Mouse (Mus musculus): ENCODE measurements around the gene Trim59. TPM values are rescaled to one million over a fixed set of nuclear protein-coding genes. Genes with fewer than 3 reads are reported as not detected.

Gene Trim59
- 85.6 TPM for polyA plus RNA-seq (2015; fragmentation: Illumina TruSeq; extraction: RNeasy Lipid Tissue Mini Kit (QIAGEN cat#74804); ENCODE audit: insufficient read depth, low replicate concordance)

DNA sequence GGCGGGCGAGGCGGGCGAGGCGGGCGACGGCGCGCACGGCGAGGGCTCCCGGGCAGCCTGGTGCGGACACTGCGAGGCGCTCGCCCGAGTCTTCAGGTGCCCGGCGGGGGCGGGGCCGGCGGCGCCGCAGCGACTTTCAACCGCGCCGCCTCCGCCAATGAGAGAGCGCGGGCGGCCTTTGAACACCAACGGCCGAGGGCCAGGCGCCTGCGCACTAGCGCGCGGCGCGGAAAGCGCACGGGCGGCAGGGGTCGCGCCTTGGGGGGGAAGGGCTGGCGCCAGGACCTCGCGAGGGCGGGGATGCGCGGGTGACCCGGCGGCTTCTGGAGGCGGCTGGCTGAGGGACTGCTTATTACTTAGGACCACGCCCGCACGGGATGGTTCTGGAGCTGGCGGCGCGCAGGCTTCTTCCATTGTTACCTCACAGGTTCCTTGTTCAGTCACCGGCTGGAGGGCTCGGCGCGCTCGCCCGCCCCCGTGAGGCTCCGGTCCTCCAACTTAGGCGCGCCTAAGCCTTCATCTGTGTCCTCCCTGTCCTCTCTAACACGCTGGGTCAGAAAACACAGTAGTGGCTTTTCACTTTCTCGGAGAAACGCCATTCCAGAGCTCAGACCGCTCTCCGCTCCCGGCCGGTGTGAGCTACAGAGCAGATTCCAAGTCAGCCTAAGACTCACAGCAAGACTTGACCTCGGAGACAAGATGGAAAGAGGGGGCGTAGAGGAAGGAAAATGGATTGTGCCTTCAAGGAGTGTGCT is at the start of gene Trim59:
TSS of gene Trim59 (minus strand) at position 111 of the 755 bp plus-strand sequence.

DNA sequence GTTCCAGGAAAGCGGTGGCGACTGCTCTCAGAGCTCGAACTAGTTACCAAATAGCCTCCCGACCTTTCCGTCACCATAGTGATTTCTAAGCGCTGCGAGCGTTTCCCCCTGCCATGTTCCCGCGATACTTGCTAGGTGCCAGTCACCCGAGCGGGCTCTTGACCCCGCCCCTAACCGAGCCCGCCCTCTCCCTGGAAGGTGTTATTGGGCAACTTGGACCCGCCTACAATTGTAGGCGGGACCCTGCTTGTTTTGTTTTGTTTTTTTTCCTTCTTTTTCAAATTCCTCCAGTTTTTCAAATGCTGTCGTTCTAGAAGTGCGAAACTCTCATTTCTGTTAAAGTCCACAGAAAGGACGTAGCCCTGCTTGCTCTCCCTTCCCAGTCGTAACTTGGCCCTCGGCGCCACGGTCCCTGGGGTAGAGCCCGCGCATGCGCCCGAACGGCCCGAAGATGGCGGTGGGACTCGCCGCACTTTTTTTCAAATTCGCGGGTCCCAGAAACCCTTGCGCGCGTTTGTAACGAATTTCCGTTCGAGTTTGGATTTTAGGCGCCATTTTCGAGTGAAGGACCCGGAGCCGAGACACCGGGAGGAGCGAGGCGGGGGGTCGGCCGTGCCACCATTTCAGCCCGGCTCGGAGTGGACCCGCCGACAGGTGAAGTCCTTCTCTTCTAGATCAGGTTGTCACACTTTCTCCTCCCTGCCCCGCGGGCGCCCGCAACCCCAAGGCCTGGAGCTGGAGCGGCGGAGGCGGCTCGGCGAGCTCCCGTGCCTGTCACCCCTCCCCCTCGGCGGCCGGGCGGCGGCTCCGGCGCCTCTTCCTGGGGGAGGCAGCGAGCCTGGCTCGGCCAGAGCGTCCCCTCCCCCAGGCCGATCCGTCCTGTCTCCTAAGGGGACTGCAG is 39.9 kb downstream of the Trim59 start, which contains the start of the genes Ift80 and Smc4:
TSS of gene Ift80 (minus strand) at position 134 of the 901 bp plus-strand sequence.
TSS of gene Smc4 (plus strand) at position 302 of the 901 bp plus-strand sequence.

Other genes starting within 250 kb of the Trim59 start
- gene 1110032F04Rik, start 175.2 kb downstream of the Trim59 start, polyA plus RNA-seq (2015; fragmentation: Illumina TruSeq; extraction: RNeasy Lipid Tissue Mini Kit (QIAGEN cat#74804); ENCODE audit: insufficient read depth, low replicate concordance) = 0.77 TPM
- 38.7 TPM for gene Ift80, start 40.2 kb downstream of the Trim59 start, polyA plus RNA-seq (2015; fragmentation: Illumina TruSeq; extraction: RNeasy Lipid Tissue Mini Kit (QIAGEN cat#74804); ENCODE audit: insufficient read depth, low replicate concordance)
- gene Smc4, start 40.0 kb downstream of the Trim59 start, polyA plus RNA-seq (2015; fragmentation: Illumina TruSeq; extraction: RNeasy Lipid Tissue Mini Kit (QIAGEN cat#74804); ENCODE audit: insufficient read depth, low replicate concordance) = 197 TPM
- 121 TPM for gene Kpna4, start 82.4 kb upstream of the Trim59 start, polyA plus RNA-seq (2015; fragmentation: Illumina TruSeq; extraction: RNeasy Lipid Tissue Mini Kit (QIAGEN cat#74804); ENCODE audit: insufficient read depth, low replicate concordance)
- not detected for gene Arl14, start 177.7 kb upstream of the Trim59 start, polyA plus RNA-seq (2015; fragmentation: Illumina TruSeq; extraction: RNeasy Lipid Tissue Mini Kit (QIAGEN cat#74804); ENCODE audit: insufficient read depth, low replicate concordance)